Mouse (Mus musculus): ENCODE measurements around the gene Gm16440. TPM values are rescaled to one million over a fixed set of nuclear protein-coding genes. Genes with fewer than 3 reads are reported as not detected.
"Not testable (repeated sequence)": the region's sequence is repeated elsewhere in the genome, so short reads cannot be mapped to it uniquely, and the experiment has no call there.

Gene Gm16440
- not detected in 2 replicates for polyA plus RNA-seq (2012; rRNA removed)
- polyA plus RNA-seq (2014; fragmentation: Nextera tagmentation; extraction: Ambion mirVana) = not detected in 2 replicates

GRCm38 (mm10) chr14:6390219-6390618 lies at the start of gene Gm16440:
Gene Gm16440 (minus strand): TSS chr14:6390319.
- H3K4me2 ChIP-seq (ENCODE audit: low read depth); H3K4me1 ChIP-seq (replicated peaks; ENCODE audit: control insufficient read depth in 2 of 2, insufficient read depth in 2 of 2, low read length in 1 of 2); H3K36me3 ChIP-seq (replicated peaks; ENCODE audit: control insufficient read depth, insufficient read depth, low read depth); H3K4me3 ChIP-seq (ENCODE audit: insufficient read depth in 1 of 2, low read depth in 2 of 2, low read length in 2 of 2); DNase-seq (ENCODE audit: low read depth in 3 of 3, low spot score in 3 of 3); ATAC-seq (ENCODE audit: insufficient read depth); H3K27me3 ChIP-seq (ENCODE audit: control insufficient read depth, insufficient read depth, low read length); H3K27ac ChIP-seq; H3K9ac ChIP-seq (replicated peaks); H3K9me3 ChIP-seq (ENCODE audit: control insufficient read depth, low read length): not testable (repeated sequence)
- WGBS (ENCODE audit: insufficient replicate concordance) = 59% methylated on average over 2 of the region's 4 CpGs

GRCm38 (mm10) chr14:6426766-6427165 lies 36.6 kb upstream of the Gm16440 start:
- not testable (repeated sequence) for H3K9ac ChIP-seq (replicated peaks)

GRCm38 (mm10) chr14:6426353-6426752 lies 36.2 kb upstream of the Gm16440 start:
- H3K9me3 ChIP-seq (ENCODE audit: control insufficient read depth, low read length); H3K27ac ChIP-seq; H3K4me1 ChIP-seq (replicated peaks; ENCODE audit: control insufficient read depth in 2 of 2, insufficient read depth in 2 of 2, low read length in 1 of 2); H3K4me3 ChIP-seq (ENCODE audit: insufficient read depth in 1 of 2, low read depth in 2 of 2, low read length in 2 of 2); DNase-seq (ENCODE audit: low read depth in 3 of 3, low spot score in 3 of 3); ATAC-seq (ENCODE audit: insufficient read depth); H3K9ac ChIP-seq (replicated peaks); H3K27me3 ChIP-seq (ENCODE audit: control insufficient read depth, insufficient read depth, low read length); H3K36me3 ChIP-seq (replicated peaks; ENCODE audit: control insufficient read depth, insufficient read depth, low read depth); H3K4me2 ChIP-seq (ENCODE audit: low read depth): not testable (repeated sequence)
- WGBS (ENCODE audit: insufficient replicate concordance) = 27% methylated on average over 20 of the region's 22 CpGs

More at GRCm38 (mm10) chr14:6426766-6427165, 36.6 kb upstream of the Gm16440 start:
- WGBS (ENCODE audit: insufficient replicate concordance) = 20% methylated on average over 7 of the region's 42 CpGs
- not testable (repeated sequence) for H3K9me3 ChIP-seq (ENCODE audit: control insufficient read depth, low read length); DNase-seq (ENCODE audit: low read depth in 3 of 3, low spot score in 3 of 3); H3K4me1 ChIP-seq (replicated peaks; ENCODE audit: control insufficient read depth in 2 of 2, insufficient read depth in 2 of 2, low read length in 1 of 2); H3K27me3 ChIP-seq (ENCODE audit: control insufficient read depth, insufficient read depth, low read length); H3K4me2 ChIP-seq (ENCODE audit: low read depth); H3K27ac ChIP-seq; H3K36me3 ChIP-seq (replicated peaks; ENCODE audit: control insufficient read depth, insufficient read depth, low read depth); ATAC-seq (ENCODE audit: insufficient read depth); H3K4me3 ChIP-seq (ENCODE audit: insufficient read depth in 1 of 2, low read depth in 2 of 2, low read length in 2 of 2)

GRCm38 (mm10) chr14:6412382-6412781 lies 22.3 kb upstream of the Gm16440 start, which contains the start of gene Gm3591:
Gene Gm3591 (minus strand): TSS chr14:6412482.
- H3K27me3 ChIP-seq (ENCODE audit: control insufficient read depth, insufficient read depth, low read length); H3K4me2 ChIP-seq (ENCODE audit: low read depth); H3K36me3 ChIP-seq (replicated peaks; ENCODE audit: control insufficient read depth, insufficient read depth, low read depth); DNase-seq (ENCODE audit: low read depth in 3 of 3, low spot score in 3 of 3); H3K4me3 ChIP-seq (ENCODE audit: insufficient read depth in 1 of 2, low read depth in 2 of 2, low read length in 2 of 2); ATAC-seq (ENCODE audit: insufficient read depth); H3K9me3 ChIP-seq (ENCODE audit: control insufficient read depth, low read length); H3K27ac ChIP-seq; H3K9ac ChIP-seq (replicated peaks); H3K4me1 ChIP-seq (replicated peaks; ENCODE audit: control insufficient read depth in 2 of 2, insufficient read depth in 2 of 2, low read length in 1 of 2): not testable (repeated sequence)
- WGBS (ENCODE audit: insufficient replicate concordance) = no CpG with 5 or more reads among the region's 2 CpGs

GRCm38 (mm10) chr14:6343578-6343977 lies 46.5 kb downstream of the Gm16440 start, which contains the start of gene Gm3618:
Gene Gm3618 (minus strand): TSS chr14:6343678.
- DNase-seq (ENCODE audit: low read depth in 3 of 3, low spot score in 3 of 3) = not testable (repeated sequence)
- no CpG with 5 or more reads among the region's 10 CpGs for WGBS (ENCODE audit: insufficient replicate concordance)

More at GRCm38 (mm10) chr14:6343578-6343977, 46.5 kb downstream of the Gm16440 start, which contains the start of gene Gm3618:
- H3K4me2 ChIP-seq (ENCODE audit: low read depth); H3K4me3 ChIP-seq (ENCODE audit: insufficient read depth in 1 of 2, low read depth in 2 of 2, low read length in 2 of 2); ATAC-seq (ENCODE audit: insufficient read depth); H3K36me3 ChIP-seq (replicated peaks; ENCODE audit: control insufficient read depth, insufficient read depth, low read depth); H3K9ac ChIP-seq (replicated peaks); H3K9me3 ChIP-seq (ENCODE audit: control insufficient read depth, low read length); H3K27me3 ChIP-seq (ENCODE audit: control insufficient read depth, insufficient read depth, low read length); H3K27ac ChIP-seq; H3K4me1 ChIP-seq (replicated peaks; ENCODE audit: control insufficient read depth in 2 of 2, insufficient read depth in 2 of 2, low read length in 1 of 2): not testable (repeated sequence)

Other genes with a start within 250 kb of the Gm16440 start
- gene Gm21560, start 171.0 kb downstream of the Gm16440 start, polyA plus RNA-seq (2012; rRNA removed) = not detected in 2 replicates
- not detected in 2 replicates for gene Gm21560, start 171.0 kb downstream of the Gm16440 start, polyA plus RNA-seq (2014; fragmentation: Nextera tagmentation; extraction: Ambion mirVana)
- not detected in 2 replicates for gene Gm3411, start 103.1 kb downstream of the Gm16440 start, polyA plus RNA-seq (2012; rRNA removed)
- 0.09 TPM in 1 of 2 replicates, not detected in the other for gene Gm3411, start 103.1 kb downstream of the Gm16440 start, polyA plus RNA-seq (2014; fragmentation: Nextera tagmentation; extraction: Ambion mirVana)
- gene Gm21103, start 85.5 kb downstream of the Gm16440 start, polyA plus RNA-seq (2012; rRNA removed) = not detected in 2 replicates
- gene Gm21103, start 85.5 kb downstream of the Gm16440 start, polyA plus RNA-seq (2014; fragmentation: Nextera tagmentation; extraction: Ambion mirVana) = not detected in 2 replicates
- gene Gm3618, start 46.6 kb downstream of the Gm16440 start, polyA plus RNA-seq (2012; rRNA removed) = not detected in 2 replicates
- gene Gm3618, start 46.6 kb downstream of the Gm16440 start, polyA plus RNA-seq (2014; fragmentation: Nextera tagmentation; extraction: Ambion mirVana) = not detected in 2 replicates
- 0.04 and 0.06 TPM in 2 replicates for gene Gm3591, start 22.2 kb upstream of the Gm16440 start, polyA plus RNA-seq (2012; rRNA removed)
- not detected in 2 replicates for gene Gm3591, start 22.2 kb upstream of the Gm16440 start, polyA plus RNA-seq (2014; fragmentation: Nextera tagmentation; extraction: Ambion mirVana)
- not detected in 2 replicates for gene Gm3594, start 54.3 kb upstream of the Gm16440 start, polyA plus RNA-seq (2012; rRNA removed)
- gene Gm3594, start 54.3 kb upstream of the Gm16440 start, polyA plus RNA-seq (2014; fragmentation: Nextera tagmentation; extraction: Ambion mirVana) = not detected in 2 replicates
- not detected in 2 replicates for gene Gm8356, start 147.0 kb upstream of the Gm16440 start, polyA plus RNA-seq (2012; rRNA removed)
- not detected in 2 replicates for gene Gm8356, start 147.0 kb upstream of the Gm16440 start, polyA plus RNA-seq (2014; fragmentation: Nextera tagmentation; extraction: Ambion mirVana)
- gene Gm3629, start 200.3 kb upstream of the Gm16440 start, polyA plus RNA-seq (2012; rRNA removed) = not detected in 2 replicates
- gene Gm3629, start 200.3 kb upstream of the Gm16440 start, polyA plus RNA-seq (2014; fragmentation: Nextera tagmentation; extraction: Ambion mirVana) = not detected in 2 replicates
- not detected in 2 replicates for gene Gm3460, start 232.1 kb upstream of the Gm16440 start, polyA plus RNA-seq (2012; rRNA removed)
- not detected in 2 replicates for gene Gm3460, start 232.1 kb upstream of the Gm16440 start, polyA plus RNA-seq (2014; fragmentation: Nextera tagmentation; extraction: Ambion mirVana)